8 mouse cellular contexts compared by ENCODE assay signal in genomic region chr11:43766922-43767648, GRCm38 (mm10). TPM values are rescaled to one million over a fixed set of nuclear protein-coding genes. Genes with fewer than 3 reads are reported as not detected.
DNase-seq lines count a peak whose midpoint lies in the region; ATAC-seq and TF ChIP-seq lines count a peak whose summit lies in the region.

No protein-coding gene starts in this region.

- no peaks in the 10 kb centered on the region; the same call in 1 of the 2 replicates for H3K4me1 ChIP-seq in hindbrain, embryonic 12.5 days

- no peaks in the 10 kb centered on the region for H3K9me3 ChIP-seq in hindbrain, embryonic 12.5 days (replicated peaks)

- TF ChIP-seq CTCF in Patski (IDR thresholded peaks at IDR 0.05): peak; percentile 92

- H3K27ac ChIP-seq in hindbrain, embryonic 12.5 days: no peak overlapping the region

- H3K9ac ChIP-seq in hindbrain, embryonic 12.5 days: peak overlapping the region; percentile 59

- ATAC-seq in Patski: peak; percentile 84
- peak; percentile 85 for ATAC-seq in hindbrain, embryonic 12.5 days (ENCODE audit: low FRiP score)

- peak overlapping the region; percentile 77 for H3K4me2 ChIP-seq in hindbrain, embryonic 12.5 days (replicated peaks)

- no peak for DNase-seq in Patski (ENCODE audit: low read depth, low spot score)
- DNase-seq in cerebellum, postnatal 10 days: peak; percentile 88 to 89
- DNase-seq in frontal cortex, postnatal 10 days (ENCODE audit: low spot score in 2 of 2): peak; percentile 38 to 76
- DNase-seq in layer of hippocampus, postnatal 14 days (ENCODE audit: low spot score in 2 of 2): peak; percentile 65 to 70
- peak; percentile 81 for DNase-seq in lung, postnatal 10 days
- peak; percentile 73 for DNase-seq in ovary, postnatal 36 days (ENCODE audit: low spot score)
- DNase-seq in thymus, postnatal 25 days: peak; percentile 83

- peak overlapping the region; percentile 45 for H3K4me3 ChIP-seq in hindbrain, embryonic 12.5 days

- WGBS in hindbrain, embryonic 12.5 days: 6% methylated on average over 37 of the region's 37 CpGs

- no peaks in the 10 kb centered on the region for H3K27me3 ChIP-seq in Patski
- peaks cover 6% of the 10 kb centered on the region for H3K27me3 ChIP-seq in hindbrain, embryonic 12.5 days

- H3K36me3 ChIP-seq in hindbrain, embryonic 12.5 days: no peaks in the 10 kb centered on the region

- CTCF ChIA-PET in Patski (lab: Charles Lee): interaction anchor here (1.0 to 3.5 kb wide), 13 partner anchors 10 to 689 kb away, joined by 3 to 27 read pairs (median 4); partner anchors contain the start of gene Ttc1

- in situ Hi-C loops in Patski (cut with MboI; ENCODE audit: low pct_unique_long_range_greater_than_20kb): no loop called here

- POLR2A ChIA-PET in Patski (lab: Charles Lee): interaction anchor here (0.7 kb wide), 2 partner anchors 76 to 223 kb away, joined by 3 to 7 read pairs; no protein-coding TSS in a partner anchor

RNA-seq across cellular contexts. Expression of gene Ttc1, which starts 19.3 kb away (rescaled TPM):
- 65.3 TPM for polyA plus RNA-seq in Patski (2021)
- polyA plus RNA-seq in hindbrain, embryonic 12.5 days (2016; fragmentation: Nextera tagmentation; extraction: Ambion mirVana): 77.5 and 79.4 TPM in 2 replicates
- total RNA-seq in layer of hippocampus, postnatal 14 days (2021): 10 to 100 TPM; 48.1 to 48.4 TPM
